Mouse (Mus musculus): ENCODE results near the gene Ksr2.

DNA sequence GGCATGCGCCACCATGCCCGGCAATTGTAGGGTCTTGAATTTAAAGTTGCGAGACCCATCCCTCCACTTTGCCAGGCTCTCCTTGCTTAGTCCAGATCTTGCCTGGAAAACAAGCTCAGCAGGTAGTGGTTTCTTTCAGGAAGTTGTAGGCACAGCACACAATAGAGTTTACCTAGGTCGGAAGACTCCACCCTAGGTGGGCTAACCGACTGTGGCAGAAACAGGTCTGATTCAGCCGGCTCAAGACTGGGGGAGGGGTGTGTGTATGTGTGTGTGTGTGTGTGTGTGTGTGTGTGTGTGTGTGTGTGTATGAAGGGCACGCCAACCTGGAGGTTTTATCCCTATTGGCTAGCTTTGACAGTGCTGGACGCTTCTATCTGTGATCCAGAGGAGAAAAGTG, 10.2 kb upstream of the Ksr2 start:
- no peak for TF ChIP-seq TAL1 (IDR thresholded peaks at IDR 0.05; ENCODE audit: low read length)
- TF ChIP-seq GATA1 (IDR thresholded peaks at IDR 0.05; ENCODE audit: low read length) = no peak

Measured in erythroblast, embryonic 14.5 days (primary cell).